Mouse (Mus musculus) testis, adult 2 months (tissue): ENCODE data around the gene Pknox1. TPM values are rescaled to one million over a fixed set of nuclear protein-coding genes. Genes with fewer than 3 reads are reported as not detected.
"Not testable (repeated sequence)": the region's sequence is repeated elsewhere in the genome, so short reads cannot be mapped to it uniquely, and the experiment has no call there.

Source experiments
- H3K27ac ChIP-seq: fragments of 200-500 bp; 2 replicates; pipeline ENCODE4 v1.5.1; 2012; ENCODE audit warnings: low read depth, low read length; ENCODE audit not compliant: control insufficient read depth, insufficient read depth
- H3K27me3 ChIP-seq: fragments of 200-500 bp; 2 replicates; pipeline ENCODE4 v1.6.1; 2012; ENCODE audit warnings: mild to moderate bottlenecking, low read length, moderate library complexity; ENCODE audit not compliant: control insufficient read depth, insufficient read depth
- H3K36me3 ChIP-seq: fragments of 200-500 bp; 2 replicates; pipeline ENCODE4 v1.6.1; 2012; ENCODE audit warnings: mild to moderate bottlenecking, low read length; ENCODE audit not compliant: control insufficient read depth, insufficient read depth
- H3K4me1 ChIP-seq: fragments of 200-500 bp; 2 replicates; pipeline ENCODE4 v1.6.1; 2012; ENCODE audit warnings: low read length; ENCODE audit not compliant: control insufficient read depth, insufficient read depth
- H3K4me3 ChIP-seq: fragments of 200-500 bp; 2 replicates; pipeline ENCODE4 v1.5.1; 2012; ENCODE audit warnings: low read depth, mild to moderate bottlenecking, low read length, moderate library complexity, mixed read lengths; ENCODE audit not compliant: control insufficient read depth
- CTCF ChIP-seq: fragments of 200-500 bp; IDR thresholded peaks from 2 replicates; pipeline ENCODE4 v1.5.1; 2012; ENCODE audit warnings: low read depth, mild to moderate bottlenecking, inconsistent platforms, low read length, moderate library complexity; ENCODE audit not compliant: control insufficient read depth, insufficient read depth, insufficient replicate concordance
- POLR2A ChIP-seq: fragments of 200-500 bp; IDR thresholded peaks from 2 replicates; pipeline ENCODE4 v1.6.1; 2012; ENCODE audit warnings: low read depth, mild to moderate bottlenecking, inconsistent platforms, low read length, moderate library complexity; ENCODE audit not compliant: control insufficient read depth
- polyA plus RNA-seq: library from polyadenylated mRNA; depleted of rRNA; stranded (reverse); fragments of >200 nt; gene quantifications from 2 replicates; pipeline ENCODE4 v1.2.3, GENCODE M21; 2012

Pknox1 gene
- polyA plus RNA-seq, 1 experiment: 53.9 TPM

DNA sequence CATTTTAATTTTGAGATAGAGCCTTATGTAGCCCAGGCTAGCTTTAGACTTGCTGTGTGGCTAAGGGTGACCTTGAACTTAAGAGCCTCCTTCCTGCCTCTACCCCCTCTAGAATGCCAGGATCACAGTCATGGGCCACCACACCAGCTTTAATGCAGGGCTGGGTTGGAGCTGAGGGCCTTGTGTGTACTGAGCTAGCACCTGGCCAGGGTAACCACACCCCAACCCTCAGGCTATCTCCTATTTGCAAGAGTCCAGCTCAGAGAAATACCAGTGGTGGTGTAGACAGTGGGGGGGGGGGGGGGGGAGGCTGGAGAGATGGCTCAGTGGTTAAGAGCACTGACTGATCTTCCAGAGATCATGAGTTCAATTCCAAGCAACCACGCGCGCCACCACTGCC is 38.7 kb upstream of the Pknox1 start:
- no peak for TF ChIP-seq POLR2A
- TF ChIP-seq CTCF: no peak
- no peak overlapping the region for H3K4me3 ChIP-seq
- H3K4me1 ChIP-seq: no peaks in the 10 kb centered on the region; the same call in 1 of the 2 replicates
- no peaks in the 10 kb centered on the region for H3K36me3 ChIP-seq
- no peaks in the 10 kb centered on the region for H3K27me3 ChIP-seq
- no peak overlapping the region for H3K27ac ChIP-seq

DNA sequence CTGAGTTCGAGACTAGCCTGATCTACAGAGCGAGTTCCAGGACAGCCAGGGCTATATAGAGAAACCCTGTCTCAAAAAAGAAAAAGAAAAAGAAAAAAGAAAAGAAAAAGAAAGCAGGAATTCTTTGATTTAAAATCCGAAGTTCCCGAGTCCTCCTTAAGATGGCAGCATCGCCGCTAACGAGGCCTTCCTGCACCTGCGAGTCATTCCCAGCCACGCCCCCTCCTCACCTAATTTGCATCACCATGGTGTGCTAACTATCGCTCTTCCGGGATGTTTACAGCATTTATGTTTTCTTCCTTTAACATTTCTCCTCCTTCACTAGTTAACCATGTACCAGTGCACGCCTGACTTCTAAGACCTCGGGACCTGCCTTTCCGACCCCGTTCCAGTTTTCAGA is 35.2 kb upstream of the Pknox1 start:
- no peaks in the 10 kb centered on the region for H3K36me3 ChIP-seq
- peak overlapping the region; percentile 35; the same call in 1 of the 2 replicates for H3K4me3 ChIP-seq
- no peaks in the 10 kb centered on the region for H3K27me3 ChIP-seq
- H3K4me1 ChIP-seq: no peaks in the 10 kb centered on the region
- TF ChIP-seq CTCF (peak; percentile 47; the same call in 1 of the 2 replicates), POLR2A (no peak)
- no peak overlapping the region for H3K27ac ChIP-seq

DNA sequence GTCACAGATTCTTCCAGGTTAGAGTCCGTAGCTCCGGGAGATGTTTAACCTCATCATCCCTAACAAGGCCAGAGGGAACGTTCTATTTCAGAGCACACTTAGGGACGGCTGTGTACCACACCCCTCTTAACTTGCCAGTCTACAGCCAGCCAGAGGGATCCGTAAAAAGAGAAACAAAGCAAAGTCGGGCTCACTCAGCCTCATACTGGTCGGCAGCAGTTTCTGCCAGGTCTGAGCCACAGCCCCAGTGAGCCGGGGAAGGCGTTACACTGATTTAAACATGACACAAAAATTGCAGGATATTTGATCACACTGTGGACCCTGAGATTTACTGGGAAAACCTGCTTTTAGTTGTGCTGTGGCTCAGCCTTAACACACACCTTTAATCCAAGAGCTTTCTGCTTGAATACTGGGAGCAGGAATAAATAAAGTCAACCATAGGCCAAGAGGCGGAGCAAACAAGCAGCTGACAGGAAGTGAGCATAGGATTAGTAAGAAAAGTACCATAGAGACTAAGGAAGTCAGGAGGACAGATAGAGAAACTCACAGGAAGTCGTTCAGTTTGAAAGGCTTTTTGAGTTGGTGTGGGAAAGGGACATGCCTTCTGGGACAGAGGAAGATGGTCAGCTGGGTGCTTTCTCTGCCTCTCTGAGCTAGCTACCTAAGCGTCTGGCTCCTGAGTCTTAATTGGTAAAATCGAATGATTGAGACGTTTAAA is 32.9 kb upstream of the Pknox1 start:
- Histone ChIP-seq H3K27ac (no peak overlapping the region), H3K27me3 (no peaks in the 10 kb centered on the region), H3K4me3 (no peak overlapping the region), H3K4me1 (no peaks in the 10 kb centered on the region), H3K36me3 (no peaks in the 10 kb centered on the region)
- TF ChIP-seq CTCF (no peak), POLR2A (no peak)

DNA sequence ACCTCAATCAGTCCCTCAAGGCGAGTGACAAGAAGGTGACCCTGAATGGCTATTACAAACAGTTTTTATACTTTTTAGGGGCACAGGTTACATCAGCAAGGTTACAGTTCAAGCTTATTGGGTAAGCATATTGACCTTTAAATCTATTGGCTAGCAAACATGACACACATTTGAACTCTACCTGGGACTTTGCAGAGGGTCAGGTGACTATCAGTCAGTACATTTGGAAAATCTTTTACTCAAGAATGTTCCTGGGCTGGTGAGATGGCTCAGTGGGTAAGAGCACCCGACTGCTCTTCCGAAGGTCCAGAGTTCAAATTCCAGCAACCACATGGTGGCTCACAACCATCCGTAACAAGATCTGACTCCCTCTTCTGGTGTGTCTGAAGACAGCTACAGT is 32.2 kb upstream of the Pknox1 start:
- H3K36me3 ChIP-seq, H3K4me3 ChIP-seq, H3K27me3 ChIP-seq, H3K4me1 ChIP-seq, H3K27ac ChIP-seq: not testable (repeated sequence)

DNA sequence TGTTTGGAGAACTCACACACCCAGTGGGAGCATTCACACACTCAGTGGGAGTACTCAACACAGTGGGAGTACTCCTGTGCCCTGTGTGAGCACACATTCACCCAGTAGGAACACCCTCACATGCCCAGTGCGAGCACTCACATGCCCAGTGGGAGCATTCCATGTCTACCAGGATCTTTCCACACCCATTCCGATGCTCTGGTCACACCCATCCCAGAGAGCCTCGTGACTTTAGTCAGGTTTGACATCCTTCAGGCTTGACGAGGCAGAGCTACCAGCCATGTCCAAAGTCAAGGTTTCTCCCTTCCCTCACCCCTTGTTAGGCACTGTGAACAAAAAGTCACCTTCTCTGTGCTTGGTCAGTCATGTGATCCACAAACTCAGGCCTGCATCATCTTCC is 29.2 kb upstream of the Pknox1 start:
- Histone ChIP-seq H3K27ac (no peak overlapping the region), H3K36me3 (no peaks in the 10 kb centered on the region), H3K27me3 (no peaks in the 10 kb centered on the region), H3K4me1 (no peaks in the 10 kb centered on the region), H3K4me3 (no peak overlapping the region)
- no peak for TF ChIP-seq POLR2A
- no peak for TF ChIP-seq CTCF

DNA sequence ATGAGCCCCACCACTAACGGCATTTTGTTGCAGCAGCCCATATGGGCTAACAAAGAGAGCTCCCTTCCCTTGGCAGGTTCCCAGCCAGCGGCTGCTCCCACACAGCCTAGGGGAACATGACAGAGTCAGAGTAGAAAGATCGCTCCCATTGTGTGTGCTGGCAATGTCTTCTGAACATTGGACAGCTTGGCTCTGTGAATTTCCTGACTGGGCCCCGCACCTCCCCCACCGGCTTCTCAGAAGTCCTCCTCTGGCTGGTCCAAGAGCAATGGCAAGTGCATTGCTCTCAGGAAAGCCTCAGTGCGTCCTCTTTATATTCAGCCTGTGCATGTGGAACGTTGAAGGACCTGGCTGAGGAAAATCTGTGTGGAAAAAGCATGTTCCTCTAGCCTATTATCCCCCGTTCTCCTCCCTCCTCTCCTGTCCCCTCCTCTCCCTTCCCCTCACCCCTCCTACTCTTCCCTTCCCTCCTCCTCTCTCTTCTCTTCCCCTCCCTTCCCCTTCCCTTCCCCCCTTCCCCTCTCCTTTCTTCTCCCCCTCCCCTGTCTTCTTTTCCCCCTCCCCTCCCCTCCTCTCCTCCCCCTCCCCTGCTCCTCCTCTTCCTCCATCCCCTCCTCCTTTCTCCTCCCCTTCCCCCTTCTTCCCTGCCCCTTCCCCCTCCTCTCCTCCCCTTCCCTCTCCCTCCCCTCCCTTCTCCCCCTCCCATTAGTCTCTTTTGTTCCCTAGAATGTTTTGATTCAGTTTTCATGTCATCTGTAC is 28.5 kb upstream of the Pknox1 start:
- H3K36me3 ChIP-seq: no peaks in the 10 kb centered on the region
- no peaks in the 10 kb centered on the region for H3K27me3 ChIP-seq
- no peak overlapping the region for H3K4me3 ChIP-seq
- TF ChIP-seq POLR2A: no peak
- TF ChIP-seq CTCF: no peak
- no peaks in the 10 kb centered on the region for H3K4me1 ChIP-seq
- no peak overlapping the region for H3K27ac ChIP-seq

DNA sequence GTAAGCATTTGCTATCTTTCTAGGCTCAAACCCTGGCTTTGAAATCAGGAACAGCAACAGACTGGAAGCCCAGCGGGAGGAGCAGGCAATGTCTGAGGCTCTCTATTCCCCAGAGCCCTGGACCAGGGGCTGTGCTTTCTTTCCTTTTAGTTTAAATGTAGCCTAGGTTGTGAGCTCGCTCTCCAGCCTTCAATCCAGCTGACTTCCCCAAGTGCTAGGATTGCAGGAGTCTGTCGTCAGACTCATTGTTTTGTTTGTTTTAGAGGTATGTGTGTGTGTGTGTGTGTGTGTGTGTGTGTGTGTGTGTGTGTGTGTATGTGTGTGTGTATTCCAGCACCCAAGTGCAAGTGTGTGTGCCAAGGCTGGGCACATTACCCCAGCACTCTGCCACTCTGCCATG is 24.4 kb upstream of the Pknox1 start:
- Histone ChIP-seq H3K4me3 (no peak overlapping the region), H3K36me3 (no peaks in the 10 kb centered on the region), H3K27ac (no peak overlapping the region), H3K4me1 (no peaks in the 10 kb centered on the region), H3K27me3 (no peaks in the 10 kb centered on the region)
- TF ChIP-seq CTCF: no peak
- no peak for TF ChIP-seq POLR2A

DNA sequence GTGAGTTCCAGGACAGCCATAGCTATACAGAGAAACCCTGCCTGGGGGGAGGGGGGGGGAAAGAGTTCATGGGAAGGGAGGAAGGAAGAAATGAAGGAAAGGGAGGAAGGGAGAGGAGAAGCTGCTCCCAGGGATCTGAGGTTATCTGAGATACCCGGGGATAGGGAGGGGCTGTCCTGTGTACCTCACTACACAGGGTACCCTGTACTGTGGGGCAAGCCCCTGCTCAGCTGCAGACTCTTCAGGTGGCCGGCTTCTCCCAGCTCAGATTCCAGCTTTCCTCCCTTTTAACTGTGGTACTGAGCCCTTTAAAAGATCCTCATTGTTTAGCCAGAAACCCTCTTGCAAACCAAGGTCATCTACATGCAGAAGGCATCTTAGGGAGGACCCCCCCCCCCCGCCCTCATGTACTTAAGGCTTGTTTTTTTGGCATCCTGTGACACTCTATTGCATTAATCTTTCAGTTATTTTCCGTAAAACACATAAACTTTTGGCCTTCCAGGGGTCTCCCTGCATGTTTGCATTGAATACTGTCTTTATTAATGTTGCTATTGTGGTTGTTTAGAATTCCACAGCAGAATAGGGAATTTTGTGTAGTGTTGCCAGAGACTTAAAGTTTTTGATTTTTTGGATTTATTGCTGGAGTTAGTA is 23.6 kb upstream of the Pknox1 start:
- Histone ChIP-seq H3K4me3 (no peak overlapping the region), H3K4me1 (no peaks in the 10 kb centered on the region), H3K27me3 (no peaks in the 10 kb centered on the region), H3K36me3 (no peaks in the 10 kb centered on the region), H3K27ac (no peak overlapping the region)
- no peak for TF ChIP-seq CTCF
- TF ChIP-seq POLR2A: no peak
